Mouse (Mus musculus): ENCODE data around the gene Klhl29. TPM values are rescaled to one million over a fixed set of nuclear protein-coding genes. Genes with fewer than 3 reads are reported as not detected.

Klhl29 gene
- polyA plus RNA-seq, 1 experiment: 0.22 TPM

GRCm38 (mm10) chr12:5369396-5369795, 6.1 kb downstream of the Klhl29 start:
- H3K4me3 ChIP-seq (replicated peaks; ENCODE audit: control insufficient read depth, low read depth, low read length): no peak overlapping the region
- 79% methylated on average over 4 of the region's 4 CpGs for WGBS
- H3K27ac ChIP-seq (ENCODE audit: control insufficient read depth, insufficient read depth, low read depth, low read length, poor library complexity): no peak overlapping the region
- TF ChIP-seq CTCF (IDR thresholded peaks at IDR 0.05; ENCODE audit: control insufficient read depth, insufficient read depth, low read length): no peak
- no peak for TF ChIP-seq POLR2A (IDR thresholded peaks at IDR 0.05; ENCODE audit: borderline replicate concordance, control insufficient read depth, low read depth, low read length)
- H3K4me1 ChIP-seq (ENCODE audit: control insufficient read depth, insufficient read depth, low read length): no peaks in the 10 kb centered on the region

- TF ChIP-seq CTCF (IDR thresholded peaks at IDR 0.05; ENCODE audit: control insufficient read depth, insufficient read depth, low read length) (no peak), POLR2A (IDR thresholded peaks at IDR 0.05; ENCODE audit: borderline replicate concordance, control insufficient read depth, low read depth, low read length) (no peak)
- H3K27ac ChIP-seq (ENCODE audit: control insufficient read depth, insufficient read depth, low read depth, low read length, poor library complexity): no peak overlapping the region
- WGBS: 77% methylated on average over 3 of the region's 3 CpGs
- no peak overlapping the region for H3K4me3 ChIP-seq (replicated peaks; ENCODE audit: control insufficient read depth, low read depth, low read length)
- H3K4me1 ChIP-seq (ENCODE audit: control insufficient read depth, insufficient read depth, low read length): no peaks in the 10 kb centered on the region
Measured at GRCm38 (mm10) chr12:5364836-5365235, 10.6 kb downstream of the Klhl29 start.

- Histone ChIP-seq H3K4me1 (ENCODE audit: control insufficient read depth, insufficient read depth, low read length) (no peaks in the 10 kb centered on the region), H3K27ac (ENCODE audit: control insufficient read depth, insufficient read depth, low read depth, low read length, poor library complexity) (no peak overlapping the region), H3K4me3 (replicated peaks; ENCODE audit: control insufficient read depth, low read depth, low read length) (no peak overlapping the region)
- 83% methylated on average over 17 of the region's 17 CpGs for WGBS
- no peak for TF ChIP-seq CTCF (IDR thresholded peaks at IDR 0.05; ENCODE audit: control insufficient read depth, insufficient read depth, low read length)
- TF ChIP-seq POLR2A (IDR thresholded peaks at IDR 0.05; ENCODE audit: borderline replicate concordance, control insufficient read depth, low read depth, low read length): no peak
Measured at GRCm38 (mm10) chr12:5363961-5364634, 11.4 kb downstream of the Klhl29 start.

GRCm38 (mm10) chr12:5359065-5359464, 16.4 kb downstream of the Klhl29 start:
- Histone ChIP-seq H3K4me1 (ENCODE audit: control insufficient read depth, insufficient read depth, low read length) (no peaks in the 10 kb centered on the region), H3K27ac (ENCODE audit: control insufficient read depth, insufficient read depth, low read depth, low read length, poor library complexity) (no peak overlapping the region), H3K4me3 (replicated peaks; ENCODE audit: control insufficient read depth, low read depth, low read length) (no peak overlapping the region)
- WGBS: 15% methylated on average over 5 of the region's 5 CpGs
- TF ChIP-seq POLR2A (IDR thresholded peaks at IDR 0.05; ENCODE audit: borderline replicate concordance, control insufficient read depth, low read depth, low read length) (no peak), CTCF (IDR thresholded peaks at IDR 0.05; ENCODE audit: control insufficient read depth, insufficient read depth, low read length) (no peak)

GRCm38 (mm10) chr12:5358497-5358896, 17.0 kb downstream of the Klhl29 start:
- Histone ChIP-seq H3K4me3 (replicated peaks; ENCODE audit: control insufficient read depth, low read depth, low read length) (no peak overlapping the region), H3K27ac (ENCODE audit: control insufficient read depth, insufficient read depth, low read depth, low read length, poor library complexity) (no peak overlapping the region), H3K4me1 (ENCODE audit: control insufficient read depth, insufficient read depth, low read length) (no peaks in the 10 kb centered on the region)
- WGBS: 61% methylated on average over 6 of the region's 6 CpGs
- no peak for TF ChIP-seq CTCF (IDR thresholded peaks at IDR 0.05; ENCODE audit: control insufficient read depth, insufficient read depth, low read length)
- no peak for TF ChIP-seq POLR2A (IDR thresholded peaks at IDR 0.05; ENCODE audit: borderline replicate concordance, control insufficient read depth, low read depth, low read length)

- Histone ChIP-seq H3K4me3 (replicated peaks; ENCODE audit: control insufficient read depth, low read depth, low read length) (no peak overlapping the region), H3K4me1 (ENCODE audit: control insufficient read depth, insufficient read depth, low read length) (no peaks in the 10 kb centered on the region), H3K27ac (ENCODE audit: control insufficient read depth, insufficient read depth, low read depth, low read length, poor library complexity) (no peak overlapping the region)
- TF ChIP-seq CTCF (IDR thresholded peaks at IDR 0.05; ENCODE audit: control insufficient read depth, insufficient read depth, low read length) (no peak), POLR2A (IDR thresholded peaks at IDR 0.05; ENCODE audit: borderline replicate concordance, control insufficient read depth, low read depth, low read length) (no peak)
- 75% methylated on average over 9 of the region's 9 CpGs for WGBS
Measured at GRCm38 (mm10) chr12:5353416-5353815, 22.1 kb downstream of the Klhl29 start.

- WGBS: 71% methylated on average over 8 of the region's 8 CpGs
- TF ChIP-seq POLR2A (IDR thresholded peaks at IDR 0.05; ENCODE audit: borderline replicate concordance, control insufficient read depth, low read depth, low read length) (no peak), CTCF (IDR thresholded peaks at IDR 0.05; ENCODE audit: control insufficient read depth, insufficient read depth, low read length) (no peak)
- Histone ChIP-seq H3K27ac (ENCODE audit: control insufficient read depth, insufficient read depth, low read depth, low read length, poor library complexity) (no peak overlapping the region), H3K4me3 (replicated peaks; ENCODE audit: control insufficient read depth, low read depth, low read length) (no peak overlapping the region), H3K4me1 (ENCODE audit: control insufficient read depth, insufficient read depth, low read length) (no peaks in the 10 kb centered on the region)
Measured at GRCm38 (mm10) chr12:5352771-5353170, 22.7 kb downstream of the Klhl29 start.

GRCm38 (mm10) chr12:5350491-5351285, 24.8 kb downstream of the Klhl29 start:
- TF ChIP-seq POLR2A (IDR thresholded peaks at IDR 0.05; ENCODE audit: borderline replicate concordance, control insufficient read depth, low read depth, low read length) (no peak), CTCF (IDR thresholded peaks at IDR 0.05; ENCODE audit: control insufficient read depth, insufficient read depth, low read length) (no peak)
- Histone ChIP-seq H3K4me1 (ENCODE audit: control insufficient read depth, insufficient read depth, low read length) (no peaks in the 10 kb centered on the region), H3K4me3 (replicated peaks; ENCODE audit: control insufficient read depth, low read depth, low read length) (no peak overlapping the region), H3K27ac (ENCODE audit: control insufficient read depth, insufficient read depth, low read depth, low read length, poor library complexity) (no peak overlapping the region)
- 86% methylated on average over 11 of the region's 11 CpGs for WGBS

All from bone marrow, adult 2 months (tissue).